Mouse (Mus musculus) embryonic facial prominence, embryonic 14.5 days (tissue): ENCODE data around the gene Cacna1c. TPM values are rescaled to one million over a fixed set of nuclear protein-coding genes. Genes with fewer than 3 reads are reported as not detected.

ENCODE experiments used
- ATAC-seq: fragments of 200-750 bp; cut with Nextera tagmentation; 2 replicates; pipeline ENCODE4 v1.8.0; 2017; ENCODE audit warnings: low read depth, moderate number of reproducible peaks, moderate TSS enrichment
- DNase-seq: peaks from one replicate; pipeline ENCODE4 v3.0.0-alpha.2; 2015; ENCODE audit warnings: low spot score
- H3K27ac ChIP-seq: fragments of 300-500 bp; sonication (generic); replicated peaks from 2 replicates; pipeline ENCODE4 v1.5.1; 2014; ENCODE audit warnings: low read depth, mild to moderate bottlenecking, low read length, moderate library complexity
- H3K27me3 ChIP-seq: fragments of 300-500 bp; sonication (generic); replicated peaks from 2 replicates; pipeline ENCODE4 v1.6.1; 2014; ENCODE audit warnings: low read length; ENCODE audit not compliant: control insufficient read depth, insufficient read depth
- H3K36me3 ChIP-seq: fragments of 300-500 bp; sonication (generic); 2 replicates; pipeline ENCODE4 v1.6.1; 2014; ENCODE audit warnings: low read length, mixed read lengths; ENCODE audit not compliant: control insufficient read depth, insufficient read depth
- H3K4me1 ChIP-seq: fragments of 300-500 bp; sonication (generic); 2 replicates; pipeline ENCODE4 v1.6.1; 2014; ENCODE audit warnings: antibody characterized with exemption, low read length; ENCODE audit not compliant: control insufficient read depth, insufficient read depth
- H3K4me2 ChIP-seq: fragments of 300-500 bp; sonication (generic); 2 replicates; pipeline ENCODE4 v1.6.1; 2014; ENCODE audit warnings: low read depth, mild to moderate bottlenecking, low read length, moderate library complexity, mixed read lengths
- H3K4me3 ChIP-seq: fragments of 300-500 bp; sonication (generic); 2 replicates; pipeline ENCODE4 v1.5.1; 2014; ENCODE audit warnings: low read depth, mild to moderate bottlenecking, low read length
- H3K9ac ChIP-seq: fragments of 300-500 bp; sonication (generic); 2 replicates; pipeline ENCODE4 v1.6.1; 2014; ENCODE audit warnings: low read depth, mild to moderate bottlenecking, low read length, moderate library complexity, mixed read lengths
- H3K9me3 ChIP-seq: fragments of 300-500 bp; sonication (generic); 2 replicates; pipeline ENCODE4 v1.6.1; 2016; ENCODE audit warnings: low read length; ENCODE audit not compliant: control insufficient read depth
- WGBS: fragments of 180-500 bp; shearing (Covaris S2); extraction: QIAGEN DNeasy Blood & Tissue Kit; methylation state at CpG from one replicate; pipeline ENCODE4 v1.1.7; 2014; 5-methylcytosine and 5-hydroxymethylcytosine counted together
- polyA plus RNA-seq: library from polyadenylated mRNA; unstranded; fragments of >200 nt; fragmentation: Nextera tagmentation; extraction: Ambion mirVana; gene quantifications from 2 replicates; pipeline ENCODE4 v1.2.1, GENCODE M21; 2014

Cacna1c gene
- polyA plus RNA-seq, 1 experiment from 2014 or later, result 4.8 TPM

DNA sequence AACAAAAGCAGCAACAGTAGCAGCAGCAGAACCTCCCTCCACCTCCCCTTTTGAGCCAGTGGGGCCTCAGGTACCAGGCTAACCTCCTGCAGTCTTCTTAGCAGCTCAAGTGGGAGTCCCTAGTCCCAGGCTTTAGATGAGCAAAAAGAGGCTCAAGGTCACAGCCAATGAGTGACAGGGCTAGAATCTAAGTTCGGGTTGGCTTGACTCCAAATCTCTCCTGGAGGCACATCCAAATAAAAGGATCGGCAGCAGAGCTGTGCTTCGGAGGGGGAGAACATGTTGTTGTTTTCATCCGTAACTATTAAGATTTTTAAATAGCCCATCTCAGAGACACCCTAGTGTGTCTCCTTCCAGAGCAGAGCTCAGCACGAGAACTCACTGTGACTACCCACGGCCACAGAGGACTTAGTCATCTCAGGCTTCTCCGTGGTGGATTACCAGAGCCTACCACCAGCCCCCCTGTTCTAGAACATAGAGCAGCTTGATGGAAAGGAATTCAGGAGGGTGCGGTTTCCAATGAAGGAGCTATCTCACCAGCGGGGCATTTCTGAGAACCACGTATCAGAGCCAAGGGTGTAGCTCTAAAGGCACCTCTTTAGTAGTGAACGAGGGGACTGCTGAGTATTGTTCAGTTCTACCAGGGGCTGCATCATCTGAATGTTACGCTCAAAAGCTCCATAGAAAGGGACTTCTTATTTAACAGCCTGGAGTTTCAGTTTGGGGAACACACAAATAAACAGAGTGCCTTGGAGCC lies 438.5 kb downstream of the Cacna1c start:
- Histone ChIP-seq H3K4me3 (no peak overlapping the region), H3K27me3 (no peaks in the 10 kb centered on the region), H3K4me2 (no peak overlapping the region), H3K9me3 (no peaks in the 10 kb centered on the region), H3K27ac (no peak overlapping the region), H3K9ac (no peak overlapping the region), H3K4me1 (peaks cover 3% of the 10 kb centered on the region; the same call in 1 of the 2 replicates), H3K36me3 (no peaks in the 10 kb centered on the region)
- DNase-seq (no peak), ATAC-seq (no peak)
- WGBS, result 81% methylated on average over 12 of the region's 12 CpGs

DNA sequence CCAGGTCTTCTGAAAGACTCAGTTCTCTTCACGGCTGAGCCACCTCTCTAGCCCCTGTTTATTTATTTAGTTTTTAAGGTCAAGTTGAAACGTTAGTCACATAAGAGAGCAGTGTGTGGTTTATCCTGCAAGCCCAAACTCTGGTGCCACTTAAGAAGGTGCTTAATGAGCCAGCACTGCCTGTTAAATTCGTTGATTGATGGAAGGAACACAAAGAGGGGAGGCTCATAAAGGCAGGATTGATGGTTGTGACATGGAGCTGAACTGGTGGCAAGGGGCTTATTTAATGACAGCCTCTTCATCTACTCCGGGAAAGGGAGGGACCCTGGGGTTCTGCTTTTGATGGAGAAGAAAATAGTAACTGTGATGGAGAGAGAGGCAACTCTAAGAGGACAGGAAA lies 439.7 kb downstream of the Cacna1c start:
- H3K4me2 ChIP-seq, result no peak overlapping the region
- no peak overlapping the region for H3K4me3 ChIP-seq
- H3K36me3 ChIP-seq, result no peaks in the 10 kb centered on the region
- no peak for ATAC-seq
- WGBS, result 54% methylated on average over 4 of the region's 4 CpGs
- no peaks in the 10 kb centered on the region for H3K9me3 ChIP-seq
- DNase-seq, result no peak
- H3K27ac ChIP-seq, result no peak overlapping the region
- no peaks in the 10 kb centered on the region for H3K27me3 ChIP-seq
- H3K9ac ChIP-seq, result no peak overlapping the region
- H3K4me1 ChIP-seq, result peaks cover 3% of the 10 kb centered on the region; the same call in 1 of the 2 replicates

DNA sequence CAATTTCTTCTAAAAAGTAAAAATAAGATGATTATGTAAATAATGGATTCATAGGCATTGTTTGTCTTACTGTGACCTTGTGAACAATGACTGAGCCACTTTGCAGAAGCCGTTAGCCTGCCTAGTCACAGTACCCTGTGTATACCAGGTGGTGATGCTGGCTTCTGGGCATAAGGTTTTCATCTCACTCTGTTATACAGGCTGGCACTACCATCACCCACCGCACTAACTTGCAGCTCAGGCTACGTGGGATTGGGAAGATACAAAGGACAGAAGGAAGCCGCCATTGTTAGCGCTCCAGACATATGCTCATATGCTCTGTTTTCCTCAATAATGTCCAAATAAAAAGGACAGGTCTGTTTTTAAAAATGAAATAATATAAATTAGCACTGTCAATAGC lies 440.4 kb downstream of the Cacna1c start:
- no peak overlapping the region for H3K27ac ChIP-seq
- no peak overlapping the region for H3K4me3 ChIP-seq
- H3K36me3 ChIP-seq, result peaks cover 6% of the 10 kb centered on the region; the same call in 1 of the 2 replicates
- no peak overlapping the region for H3K4me2 ChIP-seq
- ATAC-seq, result no peak
- WGBS, result 92% methylated on average over 5 of the region's 5 CpGs
- H3K27me3 ChIP-seq, result no peaks in the 10 kb centered on the region
- peaks cover 3% of the 10 kb centered on the region; the same call in 1 of the 2 replicates for H3K4me1 ChIP-seq
- no peaks in the 10 kb centered on the region for H3K9me3 ChIP-seq
- no peak for DNase-seq
- no peak overlapping the region for H3K9ac ChIP-seq

DNA sequence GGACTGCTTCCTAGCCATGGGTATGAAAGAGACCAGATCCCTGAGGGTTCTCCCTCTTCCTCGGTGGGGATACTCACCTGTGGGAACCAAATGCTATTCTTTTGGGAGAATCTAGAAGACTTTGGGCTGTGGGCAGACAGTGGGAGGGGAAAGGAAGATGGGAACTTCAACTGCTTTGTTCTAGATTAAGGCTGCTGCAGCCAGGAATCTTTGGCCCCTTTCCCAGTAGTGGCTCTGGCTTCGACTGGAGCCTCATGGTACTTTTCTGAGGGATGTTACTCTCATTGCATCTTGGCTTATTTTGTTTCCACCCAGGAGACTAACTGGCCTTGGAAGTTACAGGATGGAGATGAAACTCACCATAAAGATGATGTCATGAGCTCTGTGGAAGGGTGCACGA lies 441.8 kb downstream of the Cacna1c start:
- Histone ChIP-seq H3K27me3 (no peaks in the 10 kb centered on the region), H3K36me3 (peaks cover 6% of the 10 kb centered on the region; the same call in 1 of the 2 replicates), H3K9me3 (no peaks in the 10 kb centered on the region), H3K9ac (no peak overlapping the region), H3K4me3 (no peak overlapping the region), H3K4me2 (no peak overlapping the region), H3K27ac (no peak overlapping the region), H3K4me1 (peaks cover 3% of the 10 kb centered on the region; the same call in 1 of the 2 replicates)
- WGBS, result 76% methylated on average over 3 of the region's 3 CpGs
- no peak for ATAC-seq
- peak; percentile 33 for DNase-seq

DNA sequence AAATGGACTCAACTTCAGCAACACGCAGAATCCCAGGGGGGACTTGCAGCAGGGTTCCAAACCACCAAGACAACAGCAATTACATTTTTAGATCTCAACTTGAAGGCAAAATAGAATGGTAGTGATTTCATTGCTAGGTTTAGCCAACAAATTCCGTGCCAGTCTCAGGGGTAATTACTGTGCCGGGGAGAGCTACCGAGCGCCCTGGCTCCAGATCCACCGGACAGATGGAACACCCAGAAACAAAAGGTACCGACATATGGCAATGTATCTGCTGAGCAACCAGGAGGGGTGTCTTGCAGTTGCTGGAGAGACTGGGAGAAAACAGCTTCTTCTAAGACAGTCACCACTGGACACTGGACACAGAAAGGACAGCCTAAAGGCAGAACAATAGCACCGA lies 442.4 kb downstream of the Cacna1c start:
- WGBS, result 78% methylated on average over 8 of the region's 8 CpGs

DNA sequence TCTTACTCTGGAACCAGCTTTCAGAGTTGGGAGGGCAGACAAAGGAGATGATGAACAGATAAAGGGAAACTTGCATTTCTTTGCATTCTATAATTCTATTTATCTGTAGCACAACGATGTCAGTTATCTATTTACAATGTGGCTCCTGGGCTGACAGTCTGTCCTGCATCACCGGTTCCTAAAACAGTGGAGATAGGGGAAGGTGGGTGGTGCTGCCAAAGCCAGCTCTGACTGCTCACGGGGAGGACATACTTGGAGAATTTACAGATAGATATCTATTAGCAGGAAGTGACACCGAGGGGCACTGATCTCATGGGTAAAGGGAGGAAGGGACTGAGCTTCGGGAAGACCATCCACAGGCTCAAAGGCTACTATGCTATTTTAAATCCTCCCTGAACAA lies 443.2 kb downstream of the Cacna1c start:
- WGBS, result 77% methylated on average over 5 of the region's 5 CpGs
- H3K4me2 ChIP-seq, result no peak overlapping the region
- no peaks in the 10 kb centered on the region for H3K27me3 ChIP-seq
- H3K9me3 ChIP-seq, result no peaks in the 10 kb centered on the region
- H3K4me3 ChIP-seq, result no peak overlapping the region
- no peak overlapping the region for H3K9ac ChIP-seq
- DNase-seq (no peak), ATAC-seq (no peak)
- H3K4me1 ChIP-seq, result peaks cover 3% of the 10 kb centered on the region; the same call in 1 of the 2 replicates
- no peak overlapping the region for H3K27ac ChIP-seq
- H3K36me3 ChIP-seq, result peaks cover 6% of the 10 kb centered on the region; the same call in 1 of the 2 replicates

More for the DNA sequence above, 442.4 kb downstream of the Cacna1c start:
- H3K27ac ChIP-seq, result no peak overlapping the region
- H3K9ac ChIP-seq, result no peak overlapping the region
- no peaks in the 10 kb centered on the region for H3K27me3 ChIP-seq
- no peak for ATAC-seq
- peaks cover 6% of the 10 kb centered on the region; the same call in 1 of the 2 replicates for H3K36me3 ChIP-seq
- no peak overlapping the region for H3K4me3 ChIP-seq
- no peak overlapping the region for H3K4me2 ChIP-seq
- no peaks in the 10 kb centered on the region for H3K9me3 ChIP-seq
- H3K4me1 ChIP-seq, result peaks cover 3% of the 10 kb centered on the region; the same call in 1 of the 2 replicates
- no peak for DNase-seq

DNA sequence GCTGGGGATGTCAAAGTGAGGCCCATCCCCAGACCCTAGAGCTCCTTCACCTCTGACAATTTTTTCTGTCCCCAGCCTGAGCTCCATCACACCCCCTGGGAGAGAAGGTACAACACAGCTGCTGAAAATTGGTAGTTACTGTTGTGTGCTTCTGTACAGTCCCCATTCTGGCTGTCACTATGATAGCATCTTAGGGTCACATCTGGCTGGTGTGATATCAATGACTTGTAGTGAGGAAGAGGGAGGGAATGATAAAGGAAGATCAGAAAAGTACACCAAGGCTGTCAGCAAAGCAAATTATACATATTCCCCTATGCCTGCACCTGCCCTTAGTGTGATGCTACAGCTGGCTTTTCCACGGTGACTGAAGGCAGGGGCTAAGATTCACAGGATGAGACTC lies 446.9 kb downstream of the Cacna1c start:
- Histone ChIP-seq H3K9me3 (no peaks in the 10 kb centered on the region), H3K36me3 (peaks cover 6% of the 10 kb centered on the region; the same call in 1 of the 2 replicates), H3K27me3 (no peaks in the 10 kb centered on the region), H3K4me2 (no peak overlapping the region), H3K9ac (no peak overlapping the region), H3K27ac (no peak overlapping the region), H3K4me1 (peaks cover 3% of the 10 kb centered on the region; the same call in 1 of the 2 replicates), H3K4me3 (no peak overlapping the region)
- DNase-seq, result no peak
- 95% methylated on average over 1 of the region's 1 CpGs for WGBS
- ATAC-seq, result no peak

DNA sequence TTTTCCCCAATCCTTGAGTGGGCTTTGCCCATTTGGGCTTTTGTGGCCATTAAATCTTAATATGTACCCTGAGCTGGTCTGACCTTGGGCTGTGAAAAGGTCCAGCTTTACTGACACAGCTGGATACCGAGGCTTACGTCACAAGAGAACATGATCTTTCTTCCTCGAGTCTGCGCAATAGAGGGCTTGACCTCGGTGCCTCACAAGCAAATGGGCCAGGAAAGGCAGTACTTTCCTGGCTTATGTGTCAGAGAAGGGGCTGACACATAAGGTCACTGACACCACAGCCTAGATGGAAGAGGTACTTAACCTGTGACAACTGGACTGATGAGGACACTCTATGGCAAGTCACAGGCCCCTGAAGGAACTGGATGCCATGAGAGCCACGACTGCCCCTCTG lies 453.5 kb downstream of the Cacna1c start:
- Histone ChIP-seq H3K9ac (no peak overlapping the region), H3K4me1 (no peaks in the 10 kb centered on the region), H3K27ac (no peak overlapping the region), H3K27me3 (no peaks in the 10 kb centered on the region), H3K9me3 (no peaks in the 10 kb centered on the region), H3K4me2 (no peak overlapping the region), H3K4me3 (no peak overlapping the region), H3K36me3 (no peaks in the 10 kb centered on the region)
- 77% methylated on average over 6 of the region's 6 CpGs for whole genome bisulfite sequencing
- ATAC-seq (no peak), DNase-seq (no peak)

DNA sequence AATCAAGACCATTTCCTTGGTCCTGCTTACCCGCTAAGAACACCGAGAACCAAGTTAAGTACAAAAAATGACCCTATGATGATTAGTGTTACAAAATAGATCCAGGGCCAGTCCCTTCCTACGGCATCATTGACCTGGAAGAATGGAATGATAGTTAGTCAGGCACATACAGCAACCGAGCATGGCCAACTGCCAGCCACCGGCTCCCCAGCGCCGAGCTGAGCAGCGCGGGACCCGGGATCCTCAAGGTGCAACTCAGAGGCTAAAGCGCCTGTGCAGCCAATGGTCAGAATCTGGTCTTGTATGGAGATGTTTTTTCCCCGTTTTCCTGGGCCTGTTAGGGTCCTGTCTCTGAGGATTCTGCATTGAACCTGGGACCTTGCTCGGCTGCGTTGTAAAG lies 454.4 kb downstream of the Cacna1c start:
- no peak for ATAC-seq
- no peaks in the 10 kb centered on the region for H3K27me3 ChIP-seq
- WGBS, result 95% methylated on average over 14 of the region's 14 CpGs

More for the DNA sequence above, 454.4 kb downstream of the Cacna1c start:
- Histone ChIP-seq H3K4me2 (no peak overlapping the region), H3K9ac (no peak overlapping the region), H3K36me3 (no peaks in the 10 kb centered on the region), H3K4me1 (no peaks in the 10 kb centered on the region), H3K4me3 (no peak overlapping the region), H3K9me3 (no peaks in the 10 kb centered on the region), H3K27ac (no peak overlapping the region)
- DNase-seq, result no peak
